Mouse (Mus musculus) E14TG2a.4 (cell line): Measurements from ENCODE around the gene Suco.

Experiments used
- H3K27me3 ChIP-seq: 2 replicates; pipeline ENCODE4 v1.6.1; 2014; ENCODE audit warnings: low read length, control low read depth; ENCODE audit not compliant: insufficient read depth
- H3K36me3 ChIP-seq: 2 replicates; pipeline ENCODE4 v1.6.1; 2014; ENCODE audit warnings: low read length, control low read depth; ENCODE audit not compliant: insufficient read depth
- H3K4me1 ChIP-seq: replicated peaks from 2 replicates; pipeline ENCODE4 v1.6.1; 2014; ENCODE audit warnings: low read depth, low read length, control low read depth
- H3K4me3 ChIP-seq: replicated peaks from 2 replicates; pipeline ENCODE4 v1.5.1; 2014; ENCODE audit warnings: mild to moderate bottlenecking, low read length
- H3K9me3 ChIP-seq: 2 replicates; pipeline ENCODE4 v1.6.1; 2014; ENCODE audit warnings: low read length, control low read depth
- CTCF ChIP-seq: conservative IDR thresholded peaks from 2 replicates; pipeline ENCODE4 v1.5.1; 2014; ENCODE audit warnings: low read length
- NANOG ChIP-seq: IDR thresholded peaks from 2 replicates; pipeline ENCODE4 v1.6.1; 2014; ENCODE audit warnings: borderline replicate concordance, low read length, mixed read lengths
- POU5F1 ChIP-seq: IDR thresholded peaks from 2 replicates; pipeline ENCODE4 v1.6.1; 2014; ENCODE audit warnings: low read length, borderline replicate concordance

Suco gene

GRCm38 (mm10) chr1:161877580-161878142 is 1.2 kb upstream of the Suco start:
- H3K36me3 ChIP-seq: peaks cover 5% of the 10 kb centered on the region; the same call in 1 of the 2 replicates
- no peaks in the 10 kb centered on the region for H3K27me3 ChIP-seq
- H3K4me3 ChIP-seq: peak overlapping the region; percentile 98
- H3K4me1 ChIP-seq: peaks cover 41% of the 10 kb centered on the region
- no peaks in the 10 kb centered on the region for H3K9me3 ChIP-seq
- TF ChIP-seq NANOG: no peak
- no peak for TF ChIP-seq CTCF
- TF ChIP-seq POU5F1: no peak

- TF ChIP-seq CTCF (no peak), POU5F1 (no peak), NANOG (no peak)
- H3K27me3 ChIP-seq: no peaks in the 10 kb centered on the region
- H3K4me1 ChIP-seq: peaks cover 41% of the 10 kb centered on the region
Measured at GRCm38 (mm10) chr1:161875706-161876552, 553 bp downstream of the Suco start.

GRCm38 (mm10) chr1:161869422-161869821 is 7.1 kb downstream of the Suco start:
- H3K4me1 ChIP-seq: 0 out of 2 replicates have a peak, but pooled peaks cover 3% of the 10 kb centered on the region
- H3K9me3 ChIP-seq: no peaks in the 10 kb centered on the region

More at GRCm38 (mm10) chr1:161875706-161876552, 553 bp downstream of the Suco start:
- Histone ChIP-seq H3K36me3 (peaks cover 5% of the 10 kb centered on the region; the same call in 1 of the 2 replicates), H3K9me3 (no peaks in the 10 kb centered on the region), H3K4me3 (peak overlapping the region; percentile 98)

GRCm38 (mm10) chr1:161868413-161868812 is 8.1 kb downstream of the Suco start:
- H3K27me3 ChIP-seq: no peaks in the 10 kb centered on the region
- no peak for TF ChIP-seq CTCF
- no peak for TF ChIP-seq NANOG
- no peak for TF ChIP-seq POU5F1
- H3K4me1 ChIP-seq: no peaks in the 10 kb centered on the region
- H3K36me3 ChIP-seq: no peaks in the 10 kb centered on the region
- H3K9me3 ChIP-seq: no peaks in the 10 kb centered on the region
- H3K4me3 ChIP-seq: no peak overlapping the region

More at GRCm38 (mm10) chr1:161869422-161869821, 7.1 kb downstream of the Suco start:
- Histone ChIP-seq H3K27me3 (no peaks in the 10 kb centered on the region), H3K4me3 (no peak overlapping the region), H3K36me3 (peaks cover 5% of the 10 kb centered on the region; the same call in 1 of the 2 replicates)
- TF ChIP-seq NANOG: no peak
- no peak for TF ChIP-seq POU5F1
- no peak for TF ChIP-seq CTCF

- H3K9me3 ChIP-seq: no peaks in the 10 kb centered on the region
- 0 out of 2 replicates have a peak, but pooled peaks cover 3% of the 10 kb centered on the region for H3K36me3 ChIP-seq
- no peaks in the 10 kb centered on the region for H3K27me3 ChIP-seq
- TF ChIP-seq CTCF (no peak), POU5F1 (no peak), NANOG (no peak)
- no peaks in the 10 kb centered on the region for H3K4me1 ChIP-seq
- H3K4me3 ChIP-seq: no peak overlapping the region
Measured at GRCm38 (mm10) chr1:161863742-161864141, 12.7 kb downstream of the Suco start.

- no peaks in the 10 kb centered on the region for H3K4me1 ChIP-seq
- H3K4me3 ChIP-seq: no peak overlapping the region
- H3K36me3 ChIP-seq: peaks cover 27% of the 10 kb centered on the region
- TF ChIP-seq POU5F1 (no peak), NANOG (no peak), CTCF (no peak)
- no peaks in the 10 kb centered on the region for H3K9me3 ChIP-seq
- H3K27me3 ChIP-seq: no peaks in the 10 kb centered on the region
Measured at GRCm38 (mm10) chr1:161859248-161859647, 17.2 kb downstream of the Suco start.

GRCm38 (mm10) chr1:161826677-161827076 is 49.8 kb downstream of the Suco start:
- Histone ChIP-seq H3K36me3 (peaks cover 29% of the 10 kb centered on the region), H3K4me1 (no peaks in the 10 kb centered on the region), H3K27me3 (no peaks in the 10 kb centered on the region), H3K4me3 (no peak overlapping the region), H3K9me3 (no peaks in the 10 kb centered on the region)
- TF ChIP-seq CTCF: no peak
- TF ChIP-seq POU5F1: no peak
- TF ChIP-seq NANOG: no peak

- TF ChIP-seq NANOG: no peak
- TF ChIP-seq POU5F1: no peak
- TF ChIP-seq CTCF: no peak
- H3K4me1 ChIP-seq: no peaks in the 10 kb centered on the region
- H3K4me3 ChIP-seq: no peak overlapping the region
- H3K9me3 ChIP-seq: no peaks in the 10 kb centered on the region
- H3K36me3 ChIP-seq: no peaks in the 10 kb centered on the region
- H3K27me3 ChIP-seq: no peaks in the 10 kb centered on the region
Measured at GRCm38 (mm10) chr1:161809428-161809827, 67.1 kb downstream of the Suco start.
